Mouse (Mus musculus): ENCODE results near the gene Rps6kb2. TPM values are rescaled to one million over a fixed set of nuclear protein-coding genes. Genes with fewer than 3 reads are reported as not detected.
A peak's percentile ranks its signal among the peaks of the same experiment; 100 is the strongest.

Gene Rps6kb2
- total RNA-seq, 4 experiments from 2014 or later = 15.6 to 17.9 (median 17.0) TPM

DNA sequence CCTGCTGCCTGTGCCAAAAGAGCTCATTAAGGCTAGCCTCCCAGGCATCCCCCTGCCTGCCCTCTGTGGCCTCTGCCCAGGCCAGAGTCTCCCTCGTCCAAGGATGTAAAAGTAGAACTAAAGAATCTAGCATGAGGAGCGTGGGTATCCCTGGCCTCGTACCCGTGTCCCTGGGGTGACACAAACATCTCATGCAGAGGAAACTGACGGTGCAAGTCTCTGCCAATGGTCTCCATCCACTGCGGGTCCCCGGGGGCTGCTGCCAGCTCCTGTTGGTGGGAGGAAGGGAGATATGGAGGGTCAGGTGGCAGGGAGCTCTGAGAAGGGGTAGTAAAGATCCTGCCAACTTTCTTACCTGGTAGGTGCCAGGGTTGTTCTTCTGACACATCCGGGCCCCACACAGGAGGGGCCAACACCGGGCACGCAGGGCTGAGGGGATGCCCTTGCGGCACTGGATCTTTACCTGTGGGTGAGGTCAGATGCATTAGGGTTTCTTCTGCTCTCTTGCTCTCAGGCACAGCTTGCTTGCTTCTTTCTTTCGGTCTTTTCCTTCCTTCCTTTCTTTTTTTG is 26.0 kb upstream of the Rps6kb2 start:
- no peak for DNase-seq (ENCODE audit: low spot score)

DNA sequence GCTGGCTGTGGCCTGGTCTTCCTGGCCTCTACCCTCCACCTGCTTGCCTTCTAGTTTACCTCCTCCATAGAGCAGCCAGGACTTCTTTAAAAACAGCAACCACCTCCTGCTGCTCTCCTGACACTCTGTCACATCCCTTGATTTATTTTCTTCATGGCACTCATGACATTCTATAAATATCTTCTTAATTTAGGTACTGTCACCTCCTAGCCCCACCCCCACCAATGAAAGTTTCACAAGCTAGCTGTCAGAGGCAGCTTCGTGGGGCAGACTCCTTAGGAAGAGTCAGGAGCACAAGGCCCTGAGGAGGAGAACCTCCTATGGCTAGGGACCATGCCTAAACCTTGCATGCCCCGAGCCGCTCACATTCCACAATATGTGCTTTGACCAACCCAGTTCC is 24.1 kb upstream of the Rps6kb2 start:
- DNase-seq (ENCODE audit: low spot score) = no peak

- no peak for DNase-seq (ENCODE audit: low spot score)
These were observed 22.1 kb upstream of the Rps6kb2 start for GRCm38 (mm10) chr19:4184976-4185975.

GRCm38 (mm10) chr19:4183689-4184088 is 20.5 kb upstream of the Rps6kb2 start:
- no peak for DNase-seq (ENCODE audit: low spot score)

GRCm38 (mm10) chr19:4181892-4182291 is 18.7 kb upstream of the Rps6kb2 start:
- no peak for DNase-seq (ENCODE audit: low spot score)

DNA sequence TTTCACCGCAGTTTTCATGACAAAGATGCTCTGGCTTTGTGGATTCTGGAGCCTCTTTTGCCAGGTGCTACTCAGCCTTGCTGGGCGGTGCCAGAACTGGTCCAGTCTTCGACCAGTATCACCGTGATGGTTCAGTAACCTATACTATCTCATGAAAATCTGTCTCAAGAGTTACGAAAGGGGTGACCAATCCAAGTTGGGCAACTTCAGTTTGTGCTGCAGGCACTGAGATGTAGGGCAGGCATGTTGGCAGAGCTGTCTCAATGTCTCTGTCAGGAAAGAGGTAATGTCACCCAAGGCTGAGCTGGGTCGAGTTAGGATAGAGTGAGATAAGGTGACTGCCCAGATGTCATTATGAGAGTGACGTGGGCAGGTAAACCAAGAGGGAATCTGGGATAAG is 17.3 kb upstream of the Rps6kb2 start:
- no peak for DNase-seq (ENCODE audit: low spot score)

GRCm38 (mm10) chr19:4175368-4175947 is 12.3 kb upstream of the Rps6kb2 start, which contains the start of gene Carns1:
Gene Carns1 (minus strand): TSS chr19:4175479.
- no peak for DNase-seq (ENCODE audit: low spot score)

DNA sequence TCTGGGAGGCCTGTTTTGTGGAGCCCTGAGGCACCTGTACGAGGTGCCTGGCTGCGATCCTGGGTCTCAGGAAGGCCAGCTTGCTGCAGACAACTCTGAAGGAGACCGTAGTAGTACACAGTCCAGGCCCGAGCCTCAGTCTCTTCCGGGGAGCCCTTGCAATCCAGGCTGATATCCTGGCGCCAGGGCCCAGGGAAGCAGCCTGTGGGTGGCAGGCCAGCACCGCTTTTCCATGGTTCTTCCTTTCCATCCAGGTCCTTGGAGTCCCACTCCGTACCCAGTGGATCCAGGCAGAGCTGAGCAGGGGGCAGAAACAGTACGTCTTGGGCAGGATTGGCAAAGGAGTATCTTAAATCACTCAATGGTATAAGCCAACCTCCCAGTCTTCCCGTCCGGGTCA is 9.8 kb upstream of the Rps6kb2 start:
- DNase-seq (ENCODE audit: low spot score) = no peak

DNA sequence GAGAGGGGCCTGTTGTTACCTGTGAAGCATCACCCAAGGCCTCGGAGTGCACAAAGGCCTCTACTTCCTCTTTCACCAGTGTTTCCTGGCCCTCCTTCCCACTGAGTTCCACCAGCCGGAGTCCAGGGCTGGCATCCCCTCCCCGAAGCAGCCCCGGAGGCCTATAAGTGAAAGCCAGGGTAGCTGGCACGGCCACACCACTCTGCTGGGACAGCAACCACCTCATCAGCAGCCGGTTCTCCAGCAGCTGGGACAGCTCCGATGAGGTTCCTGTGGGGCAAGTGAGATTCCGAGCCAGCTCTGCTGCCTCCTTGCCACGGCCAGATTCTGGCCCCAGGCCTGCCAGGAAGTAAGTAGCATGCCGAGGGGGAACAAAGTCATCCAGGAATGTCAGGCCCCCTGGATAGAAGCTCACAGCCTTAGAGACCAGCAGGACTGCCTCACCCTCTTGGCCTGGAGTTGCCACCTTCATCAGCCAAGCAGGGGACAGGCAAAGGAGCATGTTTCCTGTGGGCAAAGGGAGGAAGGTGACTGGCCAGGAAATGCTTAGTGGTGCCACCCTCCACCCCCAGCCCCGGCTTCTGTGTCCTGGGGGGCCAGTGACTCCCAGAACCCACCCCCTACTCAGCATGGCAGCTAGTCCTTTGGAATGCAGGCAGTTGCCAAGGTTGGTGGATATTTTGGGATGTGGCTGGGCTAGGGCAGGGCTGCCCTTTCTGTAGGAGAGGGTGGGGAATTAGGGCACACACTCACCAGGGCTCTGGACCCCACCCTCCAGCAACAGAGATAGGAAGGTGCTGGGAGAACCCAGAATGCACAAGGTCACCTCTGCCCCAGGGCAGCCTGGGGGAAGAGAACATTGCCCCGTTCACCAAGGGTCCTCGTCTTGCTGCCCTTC is 8.5 kb upstream of the Rps6kb2 start:
- no peak for DNase-seq (ENCODE audit: low spot score)

DNA sequence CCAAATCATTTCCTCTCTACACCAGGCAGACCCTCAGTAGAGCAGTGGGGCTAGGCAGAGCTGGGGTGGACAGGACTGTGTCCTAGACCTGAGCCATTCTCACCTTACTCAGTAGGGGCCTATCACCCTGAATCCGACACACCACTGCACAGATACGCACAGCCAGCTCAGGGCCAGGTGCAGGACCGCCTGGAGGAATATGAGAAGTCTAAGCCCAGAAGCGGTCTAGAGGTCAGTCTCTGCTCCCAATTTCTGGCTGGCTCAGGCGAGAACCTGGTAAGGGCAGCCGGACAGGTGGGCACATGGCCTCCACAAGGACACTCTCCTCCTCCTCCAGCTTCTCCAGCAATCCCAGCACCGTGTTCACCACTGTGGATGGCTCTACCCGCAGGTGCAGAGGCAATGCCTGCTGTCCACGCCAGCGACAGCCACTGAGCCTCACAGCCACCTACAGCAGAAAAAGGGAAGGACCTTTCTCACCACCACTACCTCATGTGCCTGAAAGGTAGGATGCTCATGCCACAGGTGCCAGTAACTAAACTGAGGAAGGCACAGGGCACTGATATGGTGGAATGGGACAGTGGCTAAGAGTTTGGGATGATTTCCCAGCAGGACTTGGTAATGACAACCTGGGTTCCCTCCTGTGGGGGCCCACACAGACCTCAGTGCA is 7.7 kb upstream of the Rps6kb2 start:
- DNase-seq (ENCODE audit: low spot score) = no peak

DNA sequence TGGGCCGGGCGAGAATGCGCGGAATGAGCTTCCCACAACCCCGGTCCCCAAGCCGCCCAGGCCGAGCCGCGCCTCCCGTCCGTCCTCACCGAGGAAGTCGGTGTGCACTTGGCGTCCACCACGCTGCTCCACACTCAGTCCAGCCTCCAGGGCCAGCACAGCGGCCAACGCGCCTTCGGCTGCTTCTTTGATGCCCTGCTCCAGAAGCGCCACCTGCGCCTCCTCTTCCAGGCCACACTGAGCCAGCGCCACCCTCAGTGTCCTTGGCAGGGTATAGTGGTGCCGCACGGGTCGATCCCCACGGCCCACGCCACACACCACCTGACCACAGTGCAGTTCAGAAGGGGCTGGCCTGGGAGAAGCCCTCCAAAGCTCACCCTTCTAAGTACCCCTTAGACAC is 6.7 kb upstream of the Rps6kb2 start:
- DNase-seq (ENCODE audit: low spot score) = no peak

- peak; percentile 99 for DNase-seq (ENCODE audit: low spot score)
These were observed 6.2 kb upstream of the Rps6kb2 start for GRCm38 (mm10) chr19:4169378-4169784.

GRCm38 (mm10) chr19:4166678-4167476 is 3.7 kb upstream of the Rps6kb2 start:
- DNase-seq (ENCODE audit: low spot score) = no peak

DNA sequence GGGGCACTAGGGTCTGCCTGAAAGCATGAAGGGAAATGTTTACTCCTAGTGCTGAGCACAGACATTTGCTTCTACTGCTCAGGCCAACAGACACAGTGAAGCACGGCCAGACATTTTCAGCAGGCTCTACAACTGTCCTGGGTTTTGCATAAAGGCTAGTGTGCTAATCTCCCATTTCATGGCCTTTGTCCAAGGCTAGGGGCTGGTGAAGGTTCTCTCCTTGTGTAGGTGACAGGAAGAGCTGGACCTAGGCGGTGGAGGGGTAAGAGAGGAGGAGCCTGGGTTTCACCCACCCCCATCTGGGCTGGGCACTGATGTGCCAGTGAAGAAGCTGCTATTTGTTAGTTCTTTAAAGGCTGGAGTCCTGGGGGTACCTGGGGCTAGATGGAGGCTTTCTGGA is 1.6 kb upstream of the Rps6kb2 start:
- DNase-seq (ENCODE audit: low spot score) = no peak

GRCm38 (mm10) chr19:4164100-4164499 is 946 bp upstream of the Rps6kb2 start:
- DNase-seq (ENCODE audit: low spot score) = no peak

DNA sequence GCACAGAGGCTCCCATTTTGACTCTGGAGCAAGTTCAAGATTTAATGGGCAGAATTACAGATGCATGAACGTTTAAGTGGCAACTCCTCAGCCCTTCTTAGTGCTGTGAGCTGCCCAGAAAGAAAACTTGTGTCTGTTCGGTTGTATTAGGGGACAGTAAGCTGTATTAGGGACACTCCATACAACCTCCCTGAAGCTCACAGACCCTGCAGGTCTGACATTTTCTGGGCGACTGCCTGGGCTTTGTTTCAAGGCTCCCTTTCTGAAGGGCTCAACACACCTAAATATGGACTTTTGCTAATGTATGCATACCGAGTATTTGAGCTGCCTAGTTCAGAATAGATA is 361 bp upstream of the Rps6kb2 start:
- DNase-seq (ENCODE audit: low spot score) = no peak

DNA sequence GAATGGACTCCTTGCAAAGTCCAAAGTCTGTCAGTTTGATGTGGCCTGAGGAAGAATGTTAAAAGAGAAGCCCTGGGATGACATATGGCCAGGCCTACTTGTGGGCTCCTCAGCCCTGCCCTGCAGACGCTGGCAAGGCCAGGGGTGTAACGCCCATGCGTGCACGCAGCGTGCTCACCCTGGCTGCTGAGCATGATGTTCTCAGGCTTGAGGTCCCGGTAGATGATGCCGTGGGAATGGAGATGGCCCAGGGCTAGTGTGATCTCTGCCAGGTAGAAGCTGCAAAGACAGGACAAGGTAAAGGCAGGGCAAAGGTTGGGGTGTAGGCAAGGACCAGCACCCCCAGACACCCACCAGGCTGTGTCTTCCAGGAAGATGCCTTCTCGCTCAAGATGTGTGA is 4.1 kb downstream of the Rps6kb2 start:
- no peak for DNase-seq (ENCODE audit: low spot score)

DNA sequence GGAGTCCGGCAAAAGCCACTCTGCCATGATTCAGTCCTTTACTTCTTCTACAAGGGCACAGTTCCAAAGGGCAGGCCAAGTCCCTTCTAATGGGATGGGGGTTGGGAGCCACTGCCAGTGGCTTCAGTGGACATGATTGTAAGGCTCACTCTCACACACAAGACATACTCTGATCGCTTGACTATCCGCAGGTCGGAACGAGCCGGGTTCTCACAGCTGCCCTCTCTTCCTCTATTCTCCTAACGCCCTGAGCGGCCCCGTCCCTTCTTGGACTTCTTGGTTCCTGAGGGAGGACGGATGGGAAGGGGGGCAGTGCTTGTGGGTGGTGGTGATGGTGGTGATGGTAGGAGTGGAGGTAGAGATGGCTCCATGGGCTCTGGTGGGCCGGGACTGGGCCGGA is 6.4 kb downstream of the Rps6kb2 start:
- no peak for DNase-seq (ENCODE audit: low spot score)

- no peak for DNase-seq (ENCODE audit: low spot score)
These were observed 7.0 kb downstream of the Rps6kb2 start for GRCm38 (mm10) chr19:4156073-4156579.

Measured in heart, adult 8-10 months (tissue).